13 mouse cellular contexts compared by ENCODE assay signal in the genomic region with DNA sequence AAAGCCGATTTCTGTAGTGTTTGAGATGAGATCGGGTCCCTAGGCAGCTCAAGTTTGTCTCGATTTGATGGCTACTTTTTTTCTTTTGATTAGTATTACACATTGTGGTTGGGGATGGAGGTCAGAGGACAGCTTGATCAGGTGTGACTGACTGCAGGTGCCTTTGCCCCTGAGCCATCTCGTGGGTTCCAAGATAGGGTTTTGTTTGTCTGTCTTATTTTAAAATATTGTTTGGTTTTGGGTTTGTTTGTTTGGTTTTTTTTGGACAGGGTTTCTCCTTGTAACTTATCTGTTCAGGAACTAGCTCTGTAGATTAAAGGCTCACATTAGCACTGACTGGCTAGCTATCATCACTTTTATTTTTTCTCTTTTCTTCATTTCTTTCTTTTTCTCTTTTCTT. TPM values are rescaled to one million over a fixed set of nuclear protein-coding genes. Genes with fewer than 3 reads are reported as not detected.
A peak's percentile ranks its signal among the peaks of the same experiment; 100 is the strongest.
DNase-seq lines count a peak whose midpoint lies in the region; ATAC-seq lines count a peak whose summit lies in the region.
"Had no signal": no experiment of that assay in that cellular context is flagged by ENCODE, and none has a peak within 500 bp of the region (broad histone marks: within the 10 kb centered on the region; RNA-seq: fewer than 3 reads in every experiment).

No protein-coding gene starts in this region.

- peak; percentile 36 for DNase-seq in cerebellum, adult 9-10 months
- DNase-seq in cerebellum, adult 8-10 months = no peak
- DNase-seq in hindbrain, embryonic 10.5 days (ENCODE audit: low spot score) = no peak
- no peak for DNase-seq in neural tube, embryonic 10.5 days (ENCODE audit: extremely low spot score, low spot score)
- DNase-seq in kidney, postnatal 36 days = no peak
- DNase-seq: cerebellum, adult 18-20 months; layer of hippocampus, postnatal 36 days; lung, adult 18-20 months; thymus, postnatal 25 days had no signal

- no peak overlapping the region for H3K4me2 ChIP-seq in hindbrain, embryonic 16.5 days (ENCODE audit: low read length)
- no peak overlapping the region for H3K4me2 ChIP-seq in neural tube, embryonic 15.5 days
- H3K4me2 ChIP-seq in stomach, embryonic 15.5 days = no peak overlapping the region

- no peak overlapping the region for H3K4me3 ChIP-seq in hindbrain, embryonic 10.5 days
- no peak overlapping the region for H3K4me3 ChIP-seq in hindbrain, embryonic 16.5 days (ENCODE audit: low read length)
- no peak overlapping the region for H3K4me3 ChIP-seq in neural tube, embryonic 15.5 days (replicated peaks)
- no peak overlapping the region for H3K4me3 ChIP-seq in stomach, embryonic 15.5 days (replicated peaks)

- H3K9me3 ChIP-seq in hindbrain, embryonic 10.5 days = no peaks in the 10 kb centered on the region
- no peaks in the 10 kb centered on the region for H3K9me3 ChIP-seq in hindbrain, embryonic 16.5 days (ENCODE audit: control insufficient read depth, low read length)
- H3K9me3 ChIP-seq in neural tube, embryonic 15.5 days (replicated peaks) = no peaks in the 10 kb centered on the region
- no peaks in the 10 kb centered on the region for H3K9me3 ChIP-seq in stomach, embryonic 15.5 days
- H3K9me3 ChIP-seq: neural tube, embryonic 13.5 days had no signal

- peaks cover 58% of the 10 kb centered on the region for H3K4me1 ChIP-seq in hindbrain, embryonic 10.5 days (replicated peaks)
- H3K4me1 ChIP-seq in hindbrain, embryonic 16.5 days (ENCODE audit: control insufficient read depth, insufficient read depth, low read depth, low read length) = peaks cover 42% of the 10 kb centered on the region
- H3K4me1 ChIP-seq in neural tube, embryonic 15.5 days = peaks cover 56% of the 10 kb centered on the region
- H3K4me1 ChIP-seq in stomach, embryonic 15.5 days = peaks cover 33% of the 10 kb centered on the region

- WGBS in hindbrain, embryonic 10.5 days = 82% methylated on average over 4 of the region's 4 CpGs
- 82% methylated on average over 4 of the region's 4 CpGs for WGBS in hindbrain, embryonic 16.5 days
- WGBS in neural tube, embryonic 15.5 days = 52% methylated on average over 4 of the region's 4 CpGs
- 80% methylated on average over 4 of the region's 4 CpGs for WGBS in stomach, embryonic 15.5 days

- peak overlapping the region; percentile 99 for H3K27ac ChIP-seq in hindbrain, embryonic 10.5 days
- H3K27ac ChIP-seq in hindbrain, embryonic 16.5 days (ENCODE audit: low read depth, low read length) = no peak overlapping the region
- peak overlapping the region; percentile 73; the same call in 1 of the 2 replicates for H3K27ac ChIP-seq in neural tube, embryonic 15.5 days (replicated peaks)
- peak overlapping the region; percentile 46; the same call in 1 of the 2 replicates for H3K27ac ChIP-seq in stomach, embryonic 15.5 days

- no peak for ATAC-seq in hindbrain, embryonic 16.5 days
- no peak for ATAC-seq in neural tube, embryonic 15.5 days (ENCODE audit: low FRiP score)
- no peak for ATAC-seq in stomach, embryonic 15.5 days (ENCODE audit: insufficient read depth, low FRiP score, low read depth)

- 0 out of 2 replicates have a peak, but pooled peaks cover 7% of the 10 kb centered on the region for H3K27me3 ChIP-seq in hindbrain, embryonic 10.5 days (ENCODE audit: insufficient read depth, poor library complexity, severe bottlenecking)
- H3K27me3 ChIP-seq in hindbrain, embryonic 16.5 days (replicated peaks; ENCODE audit: control insufficient read depth, insufficient read depth, low read length) = no peaks in the 10 kb centered on the region
- no peaks in the 10 kb centered on the region for H3K27me3 ChIP-seq in neural tube, embryonic 15.5 days (replicated peaks)
- no peaks in the 10 kb centered on the region for H3K27me3 ChIP-seq in stomach, embryonic 15.5 days (replicated peaks)

- H3K9ac ChIP-seq in hindbrain, embryonic 16.5 days (ENCODE audit: low read depth, low read length) = no peak overlapping the region
- no peak overlapping the region for H3K9ac ChIP-seq in neural tube, embryonic 15.5 days (replicated peaks)
- H3K9ac ChIP-seq in stomach, embryonic 15.5 days = no peak overlapping the region

- peaks cover 19% of the 10 kb centered on the region for H3K36me3 ChIP-seq in hindbrain, embryonic 10.5 days
- no peaks in the 10 kb centered on the region for H3K36me3 ChIP-seq in hindbrain, embryonic 16.5 days (ENCODE audit: control insufficient read depth, insufficient read depth, low read length)
- H3K36me3 ChIP-seq in neural tube, embryonic 15.5 days = no peaks in the 10 kb centered on the region
- H3K36me3 ChIP-seq in stomach, embryonic 15.5 days = peaks cover 3% of the 10 kb centered on the region; the same call in 1 of the 2 replicates

RNA-seq across cellular contexts. Expression of gene Eno1, which starts 0.9 kb away (rescaled TPM):
- 2,517 and 3,327 TPM in 2 replicates for polyA plus RNA-seq in hindbrain, embryonic 10.5 days (2016; fragmentation: Nextera tagmentation; extraction: Ambion mirVana)
- polyA plus RNA-seq in hindbrain, embryonic 16.5 days (2015; fragmentation: Nextera tagmentation; extraction: Ambion mirVana) = 1,276 and 1,360 TPM in 2 replicates
- 1,173 and 1,202 TPM in 2 replicates for polyA plus RNA-seq in neural tube, embryonic 15.5 days (2015; fragmentation: Nextera tagmentation; extraction: Ambion mirVana)
- 1,302 and 1,597 TPM in 2 replicates for polyA plus RNA-seq in stomach, embryonic 15.5 days (2015; fragmentation: Nextera tagmentation; extraction: Ambion mirVana)

RNA-seq across cellular contexts. Expression of gene Car6, which starts 34.5 kb away (rescaled TPM):
- 0.14 TPM in 1 of 2 replicates, not detected in the other for polyA plus RNA-seq in hindbrain, embryonic 10.5 days (2016; fragmentation: Nextera tagmentation; extraction: Ambion mirVana)
- polyA plus RNA-seq in hindbrain, embryonic 16.5 days (2015; fragmentation: Nextera tagmentation; extraction: Ambion mirVana) = not detected in 2 replicates
- not detected in 2 replicates for polyA plus RNA-seq in neural tube, embryonic 15.5 days (2015; fragmentation: Nextera tagmentation; extraction: Ambion mirVana)
- not detected in 2 replicates for polyA plus RNA-seq in stomach, embryonic 15.5 days (2015; fragmentation: Nextera tagmentation; extraction: Ambion mirVana)
- polyA plus RNA-seq: neural tube, embryonic 13.5 days had no signal

RNA-seq across cellular contexts. Expression of gene Rere, which starts 45.9 kb away (rescaled TPM):
- polyA plus RNA-seq in hindbrain, embryonic 10.5 days (2016; fragmentation: Nextera tagmentation; extraction: Ambion mirVana) = 29.4 and 40.4 TPM in 2 replicates
- polyA plus RNA-seq in hindbrain, embryonic 16.5 days (2015; fragmentation: Nextera tagmentation; extraction: Ambion mirVana) = 25.4 and 27.2 TPM in 2 replicates
- polyA plus RNA-seq in neural tube, embryonic 15.5 days (2015; fragmentation: Nextera tagmentation; extraction: Ambion mirVana) = 31.8 and 34.6 TPM in 2 replicates
- 23.7 and 33.3 TPM in 2 replicates for polyA plus RNA-seq in stomach, embryonic 15.5 days (2015; fragmentation: Nextera tagmentation; extraction: Ambion mirVana)
